Mouse (Mus musculus): ENCODE measurements around the gene Coil. TPM values are rescaled to one million over a fixed set of nuclear protein-coding genes. Genes with fewer than 3 reads are reported as not detected.

The Coil gene
- polyA plus RNA-seq, 1 experiment: 3.1 TPM

- no peaks in the 10 kb centered on the region for H3K27me3 ChIP-seq (ENCODE audit: control insufficient read depth, insufficient read depth, insufficient read length)
These were observed 14.7 kb upstream of the Coil start, which contains the start of gene Scpep1 for GRCm38 (mm10) chr11:88955217-88955969. Scpep1 (minus strand) TSS chr11:88955465.

GRCm38 (mm10) chr11:88958851-88959250, 11.2 kb upstream of the Coil start:
- TF ChIP-seq TCF3 (IDR thresholded peaks at IDR 0.05; ENCODE audit: insufficient read length, low read depth) (no peak), POLR2A (IDR thresholded peaks at IDR 0.05; ENCODE audit: insufficient read length, low read depth) (no peak), POLR2AphosphoS2 (IDR thresholded peaks at IDR 0.05; ENCODE audit: insufficient read length, low read depth) (no peak), MYOG (IDR thresholded peaks at IDR 0.05; ENCODE audit: control insufficient read depth in 1 of 3, insufficient read depth in 1 of 3, insufficient read length in 2 of 3, low read depth in 2 of 3) (no peak), REST (IDR thresholded peaks at IDR 0.05; ENCODE audit: insufficient read depth, insufficient read length) (no peak), TCF12 (IDR thresholded peaks at IDR 0.05; ENCODE audit: insufficient read depth, poor library complexity, severe bottlenecking) (no peak), CEBPB (IDR thresholded peaks at IDR 0.05; ENCODE audit: insufficient read depth, poor library complexity, severe bottlenecking) (no peak), MYOD1 (IDR thresholded peaks at IDR 0.05; ENCODE audit: control insufficient read depth in 1 of 3, insufficient read length in 2 of 3, low read depth in 2 of 3) (no peak), E2F4 (IDR thresholded peaks at IDR 0.05; ENCODE audit: insufficient read depth) (no peak), MAX (IDR thresholded peaks at IDR 0.05; ENCODE audit: low read depth) (no peak), USF1 (IDR thresholded peaks at IDR 0.05; ENCODE audit: low read depth) (no peak), SRF (IDR thresholded peaks at IDR 0.05; ENCODE audit: control insufficient read depth, insufficient read length, low read depth) (no peak)
- Histone ChIP-seq H3K4me2 (ENCODE audit: low read depth) (no peak overlapping the region), H3K27me3 (ENCODE audit: control insufficient read depth, insufficient read depth, insufficient read length) (no peaks in the 10 kb centered on the region), H3K79me2 (ENCODE audit: control insufficient read depth, insufficient read depth) (peaks cover 13% of the 10 kb centered on the region), H3ac (ENCODE audit: control insufficient read depth, insufficient read length) (no peak overlapping the region), H3K4me3 (no peak overlapping the region), H3K36me3 (ENCODE audit: control insufficient read depth, insufficient read depth) (no peaks in the 10 kb centered on the region)

More at GRCm38 (mm10) chr11:88955217-88955969, 14.7 kb upstream of the Coil start, which contains the start of gene Scpep1:
- peak within 1 kb of the TSS; percentile 78 for H3K4me3 ChIP-seq
- peak within 1 kb of the TSS; percentile 73 for H3K4me2 ChIP-seq (ENCODE audit: low read depth)
- TF ChIP-seq TCF3 (IDR thresholded peaks at IDR 0.05; ENCODE audit: insufficient read length, low read depth) (no peak), E2F4 (IDR thresholded peaks at IDR 0.05; ENCODE audit: insufficient read depth) (no peak), MYOD1 (IDR thresholded peaks at IDR 0.05; ENCODE audit: control insufficient read depth in 1 of 3, insufficient read length in 2 of 3, low read depth in 2 of 3) (no peak), REST (IDR thresholded peaks at IDR 0.05; ENCODE audit: insufficient read depth, insufficient read length) (no peak), POLR2A (IDR thresholded peaks at IDR 0.05; ENCODE audit: insufficient read length, low read depth) (peak; percentile 91), POLR2AphosphoS2 (IDR thresholded peaks at IDR 0.05; ENCODE audit: insufficient read length, low read depth) (peak; percentile 93), TCF12 (IDR thresholded peaks at IDR 0.05; ENCODE audit: insufficient read depth, poor library complexity, severe bottlenecking) (no peak), CEBPB (IDR thresholded peaks at IDR 0.05; ENCODE audit: insufficient read depth, poor library complexity, severe bottlenecking) (peak; percentile 57; the same call in 1 of the 2 replicates), USF1 (IDR thresholded peaks at IDR 0.05; ENCODE audit: low read depth) (no peak), MYOG (IDR thresholded peaks at IDR 0.05; ENCODE audit: control insufficient read depth in 1 of 3, insufficient read depth in 1 of 3, insufficient read length in 2 of 3, low read depth in 2 of 3) (peak in 1 of 3 experiments; percentile 21), SRF (IDR thresholded peaks at IDR 0.05; ENCODE audit: control insufficient read depth, insufficient read length, low read depth) (no peak), MAX (IDR thresholded peaks at IDR 0.05; ENCODE audit: low read depth) (no peak)
- H3ac ChIP-seq (ENCODE audit: control insufficient read depth, insufficient read length): no peak within 1 kb of the TSS
- peaks cover 4% of the 10 kb centered on the region for H3K36me3 ChIP-seq (ENCODE audit: control insufficient read depth, insufficient read depth)
- peaks cover 35% of the 10 kb centered on the region for H3K79me2 ChIP-seq (ENCODE audit: control insufficient read depth, insufficient read depth)

- TF ChIP-seq E2F4 (IDR thresholded peaks at IDR 0.05; ENCODE audit: insufficient read depth) (no peak), POLR2AphosphoS2 (IDR thresholded peaks at IDR 0.05; ENCODE audit: insufficient read length, low read depth) (no peak), SRF (IDR thresholded peaks at IDR 0.05; ENCODE audit: control insufficient read depth, insufficient read length, low read depth) (no peak)
- H3K36me3 ChIP-seq (ENCODE audit: control insufficient read depth, insufficient read depth): no peaks in the 10 kb centered on the region
- H3K79me2 ChIP-seq (ENCODE audit: control insufficient read depth, insufficient read depth): no peaks in the 10 kb centered on the region
- H3K27me3 ChIP-seq (ENCODE audit: control insufficient read depth, insufficient read depth, insufficient read length): no peaks in the 10 kb centered on the region
- H3ac ChIP-seq (ENCODE audit: control insufficient read depth, insufficient read length): no peak within 1 kb of the TSS
- no peak within 1 kb of the TSS for H3K4me3 ChIP-seq
- no peak within 1 kb of the TSS for H3K4me2 ChIP-seq (ENCODE audit: low read depth)
These were observed 3.1 kb upstream of the Coil start, which contains the start of gene Elobl for GRCm38 (mm10) chr11:88966881-88967361. Elobl (minus strand) TSS chr11:88966931.

- no peaks in the 10 kb centered on the region for H3K79me2 ChIP-seq (ENCODE audit: control insufficient read depth, insufficient read depth)
- H3ac ChIP-seq (ENCODE audit: control insufficient read depth, insufficient read length): peak overlapping the region; percentile 47
- TF ChIP-seq POLR2AphosphoS2 (IDR thresholded peaks at IDR 0.05; ENCODE audit: insufficient read length, low read depth): peak; percentile 66
- no peak for TF ChIP-seq MYOG (IDR thresholded peaks at IDR 0.05; ENCODE audit: control insufficient read depth in 1 of 3, insufficient read depth in 1 of 3, insufficient read length in 2 of 3, low read depth in 2 of 3)
- TF ChIP-seq E2F4 (IDR thresholded peaks at IDR 0.05; ENCODE audit: insufficient read depth): no peak
- peak; percentile 70 for TF ChIP-seq POLR2A (IDR thresholded peaks at IDR 0.05; ENCODE audit: insufficient read length, low read depth)
- no peak for TF ChIP-seq TCF3 (IDR thresholded peaks at IDR 0.05; ENCODE audit: insufficient read length, low read depth)
- TF ChIP-seq SRF (IDR thresholded peaks at IDR 0.05; ENCODE audit: control insufficient read depth, insufficient read length, low read depth): no peak
- H3K27me3 ChIP-seq (ENCODE audit: control insufficient read depth, insufficient read depth, insufficient read length): no peaks in the 10 kb centered on the region
- peak overlapping the region; percentile 78 for H3K4me2 ChIP-seq (ENCODE audit: low read depth)
- no peaks in the 10 kb centered on the region for H3K36me3 ChIP-seq (ENCODE audit: control insufficient read depth, insufficient read depth)
- H3K4me3 ChIP-seq: peak overlapping the region; percentile 47
These were observed 4.0 kb downstream of the Coil start for GRCm38 (mm10) chr11:88973776-88974701.
